Mouse (Mus musculus): Measurements from ENCODE around the gene Hipk2. TPM values are rescaled to one million over a fixed set of nuclear protein-coding genes. Genes with fewer than 3 reads are reported as not detected.

Hipk2 gene
- total and polyA plus RNA-seq, 2 experiments from 2014 or later: 24.9 to 60.3 TPM

DNA sequence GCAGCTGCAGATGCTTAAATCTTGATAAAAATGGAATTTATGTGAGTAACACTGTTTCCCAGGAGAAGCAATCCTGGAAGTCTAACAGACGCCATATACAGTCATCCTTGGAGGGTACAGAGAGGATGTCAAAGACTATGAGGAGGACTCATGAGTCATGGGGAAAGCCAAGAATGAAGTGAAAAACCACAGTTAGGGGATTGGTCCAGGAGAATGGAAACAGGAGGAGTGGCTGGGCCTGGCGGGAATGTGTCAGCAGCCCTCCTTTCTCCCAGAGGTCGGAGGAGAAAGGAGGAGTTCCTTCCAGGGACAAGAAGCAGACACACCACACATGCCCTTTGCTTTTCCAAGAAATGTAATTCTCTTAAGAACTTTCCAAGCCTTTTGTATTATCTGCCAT lies 46.5 kb downstream of the Hipk2 start:
- H3K4me2 ChIP-seq (ENCODE audit: low read depth, low read length): no peak overlapping the region
- DNase-seq (ENCODE audit: low spot score): no peak
- no peaks in the 10 kb centered on the region for H3K4me1 ChIP-seq (ENCODE audit: insufficient read depth, low read length)
- WGBS: 70% methylated on average over 3 of the region's 3 CpGs
- ATAC-seq: no peak
- H3K9ac ChIP-seq (replicated peaks; ENCODE audit: low read length): no peak overlapping the region
- H3K36me3 ChIP-seq (ENCODE audit: insufficient read depth, low read length): no peaks in the 10 kb centered on the region
- no peaks in the 10 kb centered on the region for H3K27me3 ChIP-seq (ENCODE audit: insufficient read depth, low read length)
- no peak overlapping the region for H3K4me3 ChIP-seq (ENCODE audit: low read length)
- no peaks in the 10 kb centered on the region for H3K9me3 ChIP-seq (ENCODE audit: low read length)
- no peak for TF ChIP-seq CTCF (IDR thresholded peaks at IDR 0.05; ENCODE audit: low read depth)
- H3K27ac ChIP-seq: no peak overlapping the region

DNA sequence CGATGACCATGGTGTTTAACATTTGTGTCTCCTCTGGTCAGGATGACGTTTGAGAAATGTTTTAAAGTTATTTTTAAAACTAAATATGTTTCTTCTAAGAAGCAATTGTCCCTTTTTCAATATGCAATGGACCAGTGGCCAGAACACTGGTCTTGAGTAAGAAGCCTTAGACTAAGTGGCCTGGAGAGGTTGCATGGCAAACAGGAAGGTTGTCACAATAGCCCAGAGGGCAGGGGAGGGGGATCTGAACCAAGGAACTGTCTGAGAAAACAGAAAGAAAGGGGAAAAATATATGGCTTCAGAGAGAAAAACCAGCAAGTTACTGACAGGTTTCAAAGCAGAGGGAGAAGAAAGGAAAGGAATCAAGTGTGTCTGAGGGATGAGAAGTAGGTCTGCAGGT lies 47.8 kb downstream of the Hipk2 start:
- DNase-seq (ENCODE audit: low spot score): no peak
- H3K36me3 ChIP-seq (ENCODE audit: insufficient read depth, low read length): no peaks in the 10 kb centered on the region
- H3K9ac ChIP-seq (replicated peaks; ENCODE audit: low read length): no peak overlapping the region
- H3K9me3 ChIP-seq (ENCODE audit: low read length): no peaks in the 10 kb centered on the region
- WGBS: 95% methylated on average over 2 of the region's 2 CpGs
- no peaks in the 10 kb centered on the region for H3K4me1 ChIP-seq (ENCODE audit: insufficient read depth, low read length)
- no peak overlapping the region for H3K27ac ChIP-seq
- H3K27me3 ChIP-seq (ENCODE audit: insufficient read depth, low read length): no peaks in the 10 kb centered on the region
- no peak overlapping the region for H3K4me2 ChIP-seq (ENCODE audit: low read depth, low read length)
- no peak for ATAC-seq
- TF ChIP-seq CTCF (IDR thresholded peaks at IDR 0.05; ENCODE audit: low read depth): no peak
- no peak overlapping the region for H3K4me3 ChIP-seq (ENCODE audit: low read length)

DNA sequence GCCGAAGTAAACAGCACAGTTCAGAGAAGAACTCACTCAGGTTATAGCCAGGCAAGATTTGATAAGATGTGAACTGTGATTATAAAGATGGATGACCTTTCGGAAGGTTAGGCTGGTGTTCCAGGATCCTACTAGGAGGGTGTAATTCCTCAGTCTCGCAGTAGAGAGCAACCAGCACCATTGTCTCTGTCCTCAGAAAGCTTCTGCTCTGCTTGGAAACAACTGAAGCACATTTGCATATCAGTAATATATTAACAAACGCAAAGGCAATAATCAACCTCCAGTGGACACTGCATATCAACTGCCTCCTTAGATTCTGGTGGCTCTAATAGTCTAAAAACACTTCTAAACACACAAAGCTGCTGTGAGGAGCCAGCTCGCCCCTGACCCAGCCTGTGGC lies 48.5 kb downstream of the Hipk2 start:
- no peak overlapping the region for H3K4me3 ChIP-seq (ENCODE audit: low read length)
- no peaks in the 10 kb centered on the region for H3K27me3 ChIP-seq (ENCODE audit: insufficient read depth, low read length)
- TF ChIP-seq CTCF (IDR thresholded peaks at IDR 0.05; ENCODE audit: low read depth): peak; percentile 29
- ATAC-seq: no peak
- no peak overlapping the region for H3K4me2 ChIP-seq (ENCODE audit: low read depth, low read length)
- 80% methylated on average over 5 of the region's 5 CpGs for WGBS
- DNase-seq (ENCODE audit: low spot score): no peak
- no peaks in the 10 kb centered on the region for H3K9me3 ChIP-seq (ENCODE audit: low read length)
- no peaks in the 10 kb centered on the region for H3K36me3 ChIP-seq (ENCODE audit: insufficient read depth, low read length)
- no peaks in the 10 kb centered on the region for H3K4me1 ChIP-seq (ENCODE audit: insufficient read depth, low read length)
- H3K27ac ChIP-seq: no peak overlapping the region
- H3K9ac ChIP-seq (replicated peaks; ENCODE audit: low read length): no peak overlapping the region

DNA sequence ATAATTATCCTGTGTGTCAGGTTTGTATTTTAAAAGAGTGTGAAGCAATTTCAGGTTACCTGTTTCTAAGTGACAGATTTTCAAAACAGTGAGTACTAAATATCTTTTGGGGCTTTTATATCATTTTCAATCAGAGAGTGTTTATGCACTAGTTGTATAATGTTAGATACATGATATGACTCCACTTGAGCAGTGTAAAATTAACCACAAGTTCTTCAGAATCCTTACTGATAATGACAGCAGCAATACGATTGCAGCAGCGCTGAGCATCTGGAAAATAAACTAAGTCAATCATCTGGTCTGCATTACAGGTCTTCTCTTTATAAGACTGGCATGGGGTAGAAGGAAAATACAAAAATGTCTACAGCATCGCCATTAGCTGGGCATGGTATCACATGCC lies 49.1 kb downstream of the Hipk2 start:
- no peaks in the 10 kb centered on the region for H3K9me3 ChIP-seq (ENCODE audit: low read length)
- no peak for ATAC-seq
- no peak overlapping the region for H3K4me2 ChIP-seq (ENCODE audit: low read depth, low read length)
- DNase-seq (ENCODE audit: low spot score): no peak
- no peaks in the 10 kb centered on the region for H3K4me1 ChIP-seq (ENCODE audit: insufficient read depth, low read length)
- no peak for TF ChIP-seq CTCF (IDR thresholded peaks at IDR 0.05; ENCODE audit: low read depth)
- H3K27me3 ChIP-seq (ENCODE audit: insufficient read depth, low read length): no peaks in the 10 kb centered on the region
- 91% methylated on average over 3 of the region's 3 CpGs for WGBS
- no peaks in the 10 kb centered on the region for H3K36me3 ChIP-seq (ENCODE audit: insufficient read depth, low read length)
- H3K27ac ChIP-seq: no peak overlapping the region
- no peak overlapping the region for H3K4me3 ChIP-seq (ENCODE audit: low read length)
- no peak overlapping the region for H3K9ac ChIP-seq (replicated peaks; ENCODE audit: low read length)

DNA sequence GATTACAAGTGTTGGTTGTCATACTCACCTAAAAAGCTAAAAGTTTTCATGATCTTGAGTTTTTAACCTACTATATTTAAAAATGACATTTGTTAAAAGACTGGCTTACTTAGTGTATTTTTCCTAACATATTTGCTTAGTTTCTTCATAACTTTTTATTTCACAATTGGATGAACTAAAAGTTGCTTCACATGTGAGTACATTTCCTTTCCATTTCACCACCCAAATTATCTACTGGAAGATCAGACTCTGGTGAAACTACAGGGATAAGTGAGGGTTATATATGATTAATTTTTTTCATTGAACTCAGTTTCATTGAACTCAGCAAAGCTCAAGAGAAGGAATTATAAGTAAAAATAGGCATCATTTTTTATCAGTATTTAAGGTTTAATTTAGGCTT lies 50.1 kb downstream of the Hipk2 start:
- H3K4me2 ChIP-seq (ENCODE audit: low read depth, low read length): no peak overlapping the region
- no peak for ATAC-seq
- H3K27ac ChIP-seq: no peak overlapping the region
- H3K9ac ChIP-seq (replicated peaks; ENCODE audit: low read length): no peak overlapping the region
- H3K36me3 ChIP-seq (ENCODE audit: insufficient read depth, low read length): no peaks in the 10 kb centered on the region
- no peaks in the 10 kb centered on the region for H3K4me1 ChIP-seq (ENCODE audit: insufficient read depth, low read length)
- TF ChIP-seq CTCF (IDR thresholded peaks at IDR 0.05; ENCODE audit: low read depth): no peak
- no peaks in the 10 kb centered on the region for H3K9me3 ChIP-seq (ENCODE audit: low read length)
- no peaks in the 10 kb centered on the region for H3K27me3 ChIP-seq (ENCODE audit: insufficient read depth, low read length)
- no peak for DNase-seq (ENCODE audit: low spot score)
- no peak overlapping the region for H3K4me3 ChIP-seq (ENCODE audit: low read length)

DNA sequence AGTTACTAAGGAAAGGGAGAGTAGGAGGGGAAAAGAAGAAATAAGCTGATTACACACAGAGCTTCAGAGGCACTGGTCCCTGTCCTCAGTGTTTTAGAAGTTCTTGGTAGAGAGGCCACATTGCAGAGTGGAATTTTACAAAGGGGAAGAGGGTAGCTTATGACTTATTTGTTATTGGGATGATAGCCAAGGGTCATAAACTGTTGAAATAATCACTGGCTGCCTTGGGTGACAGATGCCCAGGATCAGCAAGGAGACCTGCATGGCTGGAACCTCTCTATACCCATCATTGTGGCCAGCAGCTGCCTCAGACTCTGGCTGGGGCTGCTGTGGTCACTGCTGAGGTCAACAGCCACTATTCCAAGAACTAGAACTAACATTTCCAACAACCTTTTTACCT lies 52.1 kb downstream of the Hipk2 start:
- H3K4me3 ChIP-seq (ENCODE audit: low read length): no peak overlapping the region
- TF ChIP-seq CTCF (IDR thresholded peaks at IDR 0.05; ENCODE audit: low read depth): no peak
- no peak for DNase-seq (ENCODE audit: low spot score)

DNA sequence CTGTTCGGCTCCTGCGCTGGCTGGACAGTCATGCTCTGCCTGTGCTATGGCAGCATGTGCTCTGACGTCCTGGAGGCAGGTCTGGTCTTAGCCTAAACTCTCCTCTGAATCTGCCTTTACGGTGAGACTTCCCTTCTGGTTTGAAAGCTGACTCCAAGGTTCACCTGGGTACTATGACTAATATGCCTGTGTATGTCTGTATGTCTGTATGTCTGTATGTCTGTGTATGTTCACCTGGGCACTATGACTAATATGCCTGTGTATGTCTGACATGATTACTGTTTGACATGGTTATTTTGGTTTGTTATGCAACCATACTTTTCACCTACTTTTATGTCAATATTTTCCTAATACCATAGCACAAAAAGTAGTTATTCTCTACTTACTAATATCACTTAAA lies 52.8 kb downstream of the Hipk2 start:
- ATAC-seq (no peak), DNase-seq (ENCODE audit: low spot score) (no peak)
- H3K4me1 ChIP-seq (ENCODE audit: insufficient read depth, low read length): no peaks in the 10 kb centered on the region
- H3K9me3 ChIP-seq (ENCODE audit: low read length): no peaks in the 10 kb centered on the region
- H3K27ac ChIP-seq: no peak overlapping the region
- H3K27me3 ChIP-seq (ENCODE audit: insufficient read depth, low read length): no peaks in the 10 kb centered on the region
- peaks cover 9% of the 10 kb centered on the region for H3K36me3 ChIP-seq (ENCODE audit: insufficient read depth, low read length)
- WGBS: 93% methylated on average over 4 of the region's 4 CpGs
- H3K4me3 ChIP-seq (ENCODE audit: low read length): no peak overlapping the region
- H3K4me2 ChIP-seq (ENCODE audit: low read depth, low read length): no peak overlapping the region
- no peak for TF ChIP-seq CTCF (IDR thresholded peaks at IDR 0.05; ENCODE audit: low read depth)
- no peak overlapping the region for H3K9ac ChIP-seq (replicated peaks; ENCODE audit: low read length)

More for the DNA sequence above, 52.1 kb downstream of the Hipk2 start:
- no peak for ATAC-seq
- peaks cover 2% of the 10 kb centered on the region; the same call in 1 of the 2 replicates for H3K36me3 ChIP-seq (ENCODE audit: insufficient read depth, low read length)
- no peak overlapping the region for H3K9ac ChIP-seq (replicated peaks; ENCODE audit: low read length)
- no peaks in the 10 kb centered on the region for H3K27me3 ChIP-seq (ENCODE audit: insufficient read depth, low read length)
- H3K9me3 ChIP-seq (ENCODE audit: low read length): no peaks in the 10 kb centered on the region
- no peaks in the 10 kb centered on the region for H3K4me1 ChIP-seq (ENCODE audit: insufficient read depth, low read length)
- no peak overlapping the region for H3K27ac ChIP-seq
- H3K4me2 ChIP-seq (ENCODE audit: low read depth, low read length): no peak overlapping the region
